Mouse (Mus musculus) heart, embryonic 16.5 days (tissue): ENCODE results near the gene Gm44973. TPM values are rescaled to one million over a fixed set of nuclear protein-coding genes. Genes with fewer than 3 reads are reported as not detected.

ENCODE experiments used
- ATAC-seq: fragments of 200-750 bp; cut with Nextera tagmentation; replicated peaks from 2 replicates; pipeline ENCODE4 v1.8.0; 2017; ENCODE audit warnings: moderate number of reproducible peaks; ENCODE audit not compliant: insufficient read depth, low FRiP score; ENCODE audit errors: extremely low read depth
- H3K27ac ChIP-seq: fragments of 300-500 bp; sonication (generic); 2 replicates; pipeline ENCODE4 v1.5.1; 2014; ENCODE audit warnings: mild to moderate bottlenecking, low read length, control low read depth, moderate library complexity
- H3K27me3 ChIP-seq: fragments of 300-500 bp; sonication (generic); 2 replicates; pipeline ENCODE4 v1.6.1; 2014; ENCODE audit warnings: low read length, mixed read lengths; ENCODE audit not compliant: control insufficient read depth, insufficient read depth
- H3K36me3 ChIP-seq: fragments of 300-500 bp; sonication (generic); 2 replicates; pipeline ENCODE4 v1.6.1; 2014; ENCODE audit not compliant: control insufficient read depth, insufficient read depth
- H3K4me1 ChIP-seq: fragments of 300-500 bp; sonication (generic); 2 replicates; pipeline ENCODE4 v1.6.1; 2014; ENCODE audit warnings: low read length, mixed read lengths; ENCODE audit not compliant: control insufficient read depth, insufficient read depth
- H3K4me2 ChIP-seq: fragments of 300-500 bp; sonication (generic); 2 replicates; pipeline ENCODE4 v1.6.1; 2014; ENCODE audit warnings: low read depth, mild to moderate bottlenecking, control low read depth, low read length
- H3K4me3 ChIP-seq: fragments of 300-500 bp; sonication (generic); 2 replicates; pipeline ENCODE4 v1.5.1; 2014; ENCODE audit warnings: mild to moderate bottlenecking, control low read depth, low read length
- H3K9ac ChIP-seq: fragments of 300-500 bp; sonication (generic); 2 replicates; pipeline ENCODE4 v1.6.1; 2014; ENCODE audit warnings: low read length, control low read depth
- H3K9me3 ChIP-seq: fragments of 300-500 bp; sonication (generic); replicated peaks from 2 replicates; pipeline ENCODE4 v1.6.1; 2016; ENCODE audit warnings: low read length; ENCODE audit not compliant: control insufficient read depth
- WGBS: fragments of 180-500 bp; shearing (Covaris S2); extraction: QIAGEN DNeasy Blood & Tissue Kit; methylation state at CpG from one replicate; pipeline ENCODE4 v1.1.7; 2014; 5-methylcytosine and 5-hydroxymethylcytosine counted together
- polyA plus RNA-seq: library from polyadenylated mRNA; unstranded; fragments of >200 nt; fragmentation: Nextera tagmentation; extraction: Ambion mirVana; gene quantifications from 2 replicates; pipeline ENCODE4 v1.2.1, GENCODE M21; 2015

Gene Gm44973
- polyA plus RNA-seq, 1 experiment from 2014 or later, result 0.95 TPM

DNA sequence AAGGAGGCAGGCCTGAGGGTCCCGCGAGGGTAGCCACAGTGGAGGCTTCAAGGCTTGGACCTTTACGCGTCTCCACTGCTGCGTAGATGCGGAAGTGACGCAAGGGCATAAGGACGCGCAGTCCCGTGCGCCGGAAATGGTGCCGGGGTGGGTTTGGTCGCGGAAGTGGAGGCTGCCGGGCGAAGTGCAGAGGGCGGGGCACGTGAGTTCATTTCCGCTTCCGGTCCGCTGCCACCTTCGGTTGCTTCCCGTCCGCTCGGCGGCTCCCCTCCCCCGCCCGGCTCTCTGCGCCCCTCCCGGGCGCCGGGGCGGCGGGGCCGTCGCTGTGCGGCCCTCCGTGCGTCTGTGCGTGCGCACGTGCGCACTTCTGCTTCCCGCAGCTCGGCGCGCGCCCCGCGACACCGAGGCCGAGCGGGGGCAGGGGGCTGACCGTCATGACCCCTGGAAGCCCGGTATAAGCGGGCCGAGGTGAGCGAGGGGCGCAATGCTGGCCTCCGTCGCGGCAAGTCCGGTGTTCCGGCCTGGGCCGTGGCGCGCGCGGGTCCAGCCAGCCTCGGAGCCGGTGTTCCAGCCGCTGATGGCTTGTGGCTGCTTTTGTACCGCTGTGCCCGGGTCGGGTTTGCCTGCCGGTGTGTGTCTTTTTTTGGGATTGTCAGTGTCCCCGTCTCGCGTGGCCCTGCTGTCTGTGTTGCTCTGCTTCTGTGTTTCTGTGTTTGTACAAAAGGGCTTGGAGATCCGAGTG is 64.9 kb downstream of the Gm44973 start, which contains the start of gene Epn1:
TSS of gene Epn1 (plus strand) at position 226 of the 742 bp plus-strand sequence.
- WGBS, result under 1% methylated on average over 81 of the region's 81 CpGs
- peak within 1 kb of the TSS; percentile 87 for H3K27ac ChIP-seq
- no peaks in the 10 kb centered on the region for H3K9me3 ChIP-seq
- ATAC-seq, result peak; percentile 97
- peak within 1 kb of the TSS; percentile 97 for H3K9ac ChIP-seq
- no peaks in the 10 kb centered on the region for H3K27me3 ChIP-seq
- peaks cover 18% of the 10 kb centered on the region for H3K4me1 ChIP-seq
- H3K36me3 ChIP-seq, result peaks cover 40% of the 10 kb centered on the region
- peak within 1 kb of the TSS; percentile 87 for H3K4me3 ChIP-seq
- H3K4me2 ChIP-seq, result peak within 1 kb of the TSS; percentile 81

DNA sequence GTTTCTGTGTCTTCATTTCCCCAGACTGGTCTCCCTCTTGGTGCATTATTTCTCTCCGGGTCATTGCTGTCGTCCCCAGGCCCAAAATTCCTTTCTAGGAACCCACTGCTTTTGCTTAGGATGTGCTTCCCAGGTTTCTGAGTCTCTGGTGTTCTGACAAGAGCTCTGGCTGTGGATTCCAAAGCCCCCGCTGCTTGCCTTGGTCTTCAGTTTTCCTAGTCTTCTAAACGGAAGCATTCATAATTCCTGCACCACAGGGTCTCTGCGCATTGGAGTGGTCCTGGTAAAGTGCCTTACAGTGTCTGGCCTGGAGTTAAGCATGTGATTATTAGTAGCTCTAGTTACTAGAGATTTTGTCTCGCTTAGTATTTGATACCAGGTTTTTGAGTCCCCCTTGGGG is 65.5 kb downstream of the Gm44973 start:
- peaks cover 38% of the 10 kb centered on the region for H3K36me3 ChIP-seq
- H3K4me1 ChIP-seq, result peaks cover 18% of the 10 kb centered on the region
- peak overlapping the region; percentile 87 for H3K4me3 ChIP-seq
- peak overlapping the region; percentile 81 for H3K4me2 ChIP-seq
- WGBS, result 10% methylated on average over 6 of the region's 6 CpGs
- no peaks in the 10 kb centered on the region for H3K9me3 ChIP-seq
- H3K27ac ChIP-seq, result peak overlapping the region; percentile 87
- H3K9ac ChIP-seq, result peak overlapping the region; percentile 97
- ATAC-seq, result no peak
- no peaks in the 10 kb centered on the region for H3K27me3 ChIP-seq

DNA sequence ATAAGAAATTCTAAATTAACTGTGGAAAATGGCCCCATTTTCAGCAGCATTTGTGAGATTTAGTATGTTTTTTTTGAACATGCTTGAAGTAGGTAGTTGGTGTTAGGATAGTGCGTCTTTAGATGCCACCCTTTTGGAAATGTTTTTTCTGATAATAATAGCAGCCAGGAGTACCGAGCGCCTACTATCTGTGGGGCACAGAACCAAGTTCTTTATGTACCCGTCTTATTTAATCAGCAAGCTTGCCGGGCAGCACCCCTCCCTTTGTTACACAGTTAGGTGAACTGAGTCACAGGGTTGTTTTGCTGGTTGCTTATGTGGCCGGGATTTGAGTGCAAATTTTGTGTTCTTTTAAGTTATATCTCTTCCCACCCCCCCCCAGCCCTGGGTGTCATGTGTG is 65.9 kb downstream of the Gm44973 start:
- Histone ChIP-seq H3K4me1 (peaks cover 18% of the 10 kb centered on the region), H3K27ac (no peak overlapping the region), H3K9me3 (no peaks in the 10 kb centered on the region), H3K4me3 (peak overlapping the region; percentile 87), H3K36me3 (peaks cover 34% of the 10 kb centered on the region), H3K27me3 (no peaks in the 10 kb centered on the region), H3K9ac (peak overlapping the region; percentile 97), H3K4me2 (peak overlapping the region; percentile 81)
- no peak for ATAC-seq
- WGBS, result 46% methylated on average over 6 of the region's 6 CpGs

DNA sequence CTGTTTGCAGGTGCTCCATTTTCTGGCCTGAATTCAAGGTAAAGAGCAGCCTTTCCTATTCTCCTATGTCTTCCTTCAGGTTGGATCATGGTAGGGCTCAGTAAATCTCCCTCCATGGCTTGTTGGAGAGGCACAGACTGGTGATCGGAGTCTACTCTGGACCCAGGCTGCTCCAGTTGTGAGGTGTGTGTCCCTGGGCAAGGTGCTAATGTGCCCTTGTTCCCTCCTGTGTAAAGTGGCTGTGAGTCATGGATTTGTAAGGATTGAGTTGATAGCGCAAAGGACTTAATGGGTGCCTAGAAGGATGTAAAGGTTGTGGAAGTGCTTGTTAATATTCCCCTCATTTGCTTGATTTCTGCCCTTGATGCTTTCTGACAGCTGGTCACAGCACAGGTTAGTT is 66.6 kb downstream of the Gm44973 start:
- H3K36me3 ChIP-seq, result peaks cover 27% of the 10 kb centered on the region
- ATAC-seq, result no peak
- no peaks in the 10 kb centered on the region for H3K27me3 ChIP-seq
- no peak overlapping the region for H3K9ac ChIP-seq
- H3K27ac ChIP-seq, result no peak overlapping the region
- 95% methylated on average over 2 of the region's 2 CpGs for WGBS
- H3K9me3 ChIP-seq, result no peaks in the 10 kb centered on the region
- H3K4me2 ChIP-seq, result peak overlapping the region; percentile 81; the same call in 1 of the 2 replicates
- no peak overlapping the region for H3K4me3 ChIP-seq
- peaks cover 18% of the 10 kb centered on the region for H3K4me1 ChIP-seq

Other genes starting within 250 kb of the Gm44973 start
- not detected in 2 replicates for gene Fam71e2, start 244.2 kb upstream of the Gm44973 start, polyA plus RNA-seq
- gene Il11, start 232.6 kb upstream of the Gm44973 start, polyA plus RNA-seq, result 0.11 and 0.20 TPM in 2 replicates
- gene Tmem190, start 232.6 kb upstream of the Gm44973 start, polyA plus RNA-seq, result not detected in 2 replicates
- 5.8 and 6.7 TPM in 2 replicates for gene Tmem238, start 225.8 kb upstream of the Gm44973 start, polyA plus RNA-seq
- gene Rpl28, start 222.6 kb upstream of the Gm44973 start, polyA plus RNA-seq, result 191 and 205 TPM in 2 replicates
- 338 and 342 TPM in 2 replicates for gene Ube2s, start 202.9 kb upstream of the Gm44973 start, polyA plus RNA-seq
- 0.05 and 0.07 TPM in 2 replicates for gene Shisa7, start 170.8 kb upstream of the Gm44973 start, polyA plus RNA-seq
- gene Isoc2b, start 145.2 kb upstream of the Gm44973 start, polyA plus RNA-seq, result 5.6 and 6.3 TPM in 2 replicates
- gene Isoc2a, start 138.3 kb upstream of the Gm44973 start, polyA plus RNA-seq, result 2.0 and 2.1 TPM in 2 replicates
- gene Gm36210, start 109.0 kb upstream of the Gm44973 start, polyA plus RNA-seq, result 0.11 TPM in 1 of 2 replicates, not detected in the other
- gene Zfp628, start 100.3 kb upstream of the Gm44973 start, polyA plus RNA-seq, result 2.2 and 2.5 TPM in 2 replicates
- 3.9 and 4.6 TPM in 2 replicates for gene Nat14, start 93.5 kb upstream of the Gm44973 start, polyA plus RNA-seq
- 2.6 and 2.7 TPM in 2 replicates for gene Ssc5d, start 89.7 kb upstream of the Gm44973 start, polyA plus RNA-seq
- gene Sbk2, start 51.1 kb upstream of the Gm44973 start, polyA plus RNA-seq, result 5.9 and 10.4 TPM in 2 replicates
- gene Sbk3, start 44.3 kb upstream of the Gm44973 start, polyA plus RNA-seq, result 0.72 and 0.84 TPM in 2 replicates
- gene Zfp579, start 19.3 kb upstream of the Gm44973 start, polyA plus RNA-seq, result 25.8 and 31.3 TPM in 2 replicates
- gene Zfp524, start 1.1 kb upstream of the Gm44973 start, polyA plus RNA-seq, result 14.1 and 15.1 TPM in 2 replicates
- gene Fiz1, start 799 bp upstream of the Gm44973 start, polyA plus RNA-seq, result 25.6 and 26.2 TPM in 2 replicates
- gene Zfp865, start 4.9 kb downstream of the Gm44973 start, polyA plus RNA-seq, result 3.9 and 4.0 TPM in 2 replicates
- gene Ccdc106, start 5.1 kb downstream of the Gm44973 start, polyA plus RNA-seq, result 1.5 and 2.3 TPM in 2 replicates
- not detected in 2 replicates for gene 4632433K11Rik, start 18.6 kb downstream of the Gm44973 start, polyA plus RNA-seq
- 6.3 and 6.8 TPM in 2 replicates for gene Zfp784, start 22.9 kb downstream of the Gm44973 start, polyA plus RNA-seq
- 14.9 and 15.2 TPM in 2 replicates for gene Zfp580, start 36.0 kb downstream of the Gm44973 start, polyA plus RNA-seq
- gene U2af2, start 46.6 kb downstream of the Gm44973 start, polyA plus RNA-seq, result 72.8 and 75.3 TPM in 2 replicates
- gene Epn1, start 64.7 kb downstream of the Gm44973 start, polyA plus RNA-seq, result 55.8 and 56.9 TPM in 2 replicates
- not detected in 2 replicates for gene Rfpl4, start 101.5 kb downstream of the Gm44973 start, polyA plus RNA-seq
- gene Rasl2-9, start 110.5 kb downstream of the Gm44973 start, polyA plus RNA-seq, result 1.8 and 2.7 TPM in 2 replicates
- 0.01 TPM in 1 of 2 replicates, not detected in the other for gene Vmn1r55, start 134.2 kb downstream of the Gm44973 start, polyA plus RNA-seq
- gene Vmn1r56, start 181.3 kb downstream of the Gm44973 start, polyA plus RNA-seq, result not detected in 2 replicates
- not detected in 2 replicates for gene Vmn1r57, start 203.0 kb downstream of the Gm44973 start, polyA plus RNA-seq